Mouse (Mus musculus) heart, embryonic 10.5 days (tissue): ENCODE results near the gene Zbtb11. TPM values are rescaled to one million over a fixed set of nuclear protein-coding genes. Genes with fewer than 3 reads are reported as not detected.
"Not testable (repeated sequence)": the region's sequence is repeated elsewhere in the genome, so short reads cannot be mapped to it uniquely, and the experiment has no call there.

ENCODE experiments used
- DNase-seq: peaks from one replicate; pipeline ENCODE4 v3.0.0-alpha.2; 2017; ENCODE audit warnings: low spot score
- H3K27ac ChIP-seq: fragments of 300-500 bp; sonication (generic); 2 replicates; pipeline ENCODE4 v1.5.1; 2016; ENCODE audit warnings: mild to moderate bottlenecking
- H3K27me3 ChIP-seq: fragments of 300-500 bp; sonication (generic); 2 replicates; pipeline ENCODE4 v1.6.1; 2016; ENCODE audit warnings: mild to moderate bottlenecking; ENCODE audit not compliant: poor library complexity, insufficient read depth, severe bottlenecking
- H3K36me3 ChIP-seq: fragments of 300-500 bp; sonication (generic); 2 replicates; pipeline ENCODE4 v1.6.1; 2016; ENCODE audit warnings: mild to moderate bottlenecking, moderate library complexity
- H3K4me1 ChIP-seq: fragments of 300-500 bp; sonication (generic); 2 replicates; pipeline ENCODE4 v1.6.1; 2016; ENCODE audit warnings: mild to moderate bottlenecking
- H3K4me3 ChIP-seq: fragments of 300-500 bp; sonication (generic); 2 replicates; pipeline ENCODE4 v1.5.1; 2016; ENCODE audit warnings: mild to moderate bottlenecking, moderate library complexity
- H3K9me3 ChIP-seq: fragments of 300-500 bp; sonication (generic); 2 replicates; pipeline ENCODE4 v1.6.1; 2016; ENCODE audit warnings: mild to moderate bottlenecking, moderate library complexity
- WGBS: fragments of 180-500 bp; shearing (Covaris S2); methylation state at CpG from one replicate; pipeline ENCODE4 v1.1.7; 2016; 5-methylcytosine and 5-hydroxymethylcytosine counted together
- polyA plus RNA-seq: library from polyadenylated mRNA; unstranded; fragments of >200 nt; fragmentation: Nextera tagmentation; extraction: Ambion mirVana; gene quantifications from 2 replicates; pipeline ENCODE4 v1.2.1, GENCODE M21; 2016

Zbtb11 gene
- 14.3 and 14.6 TPM in 2 replicates for polyA plus RNA-seq

DNA sequence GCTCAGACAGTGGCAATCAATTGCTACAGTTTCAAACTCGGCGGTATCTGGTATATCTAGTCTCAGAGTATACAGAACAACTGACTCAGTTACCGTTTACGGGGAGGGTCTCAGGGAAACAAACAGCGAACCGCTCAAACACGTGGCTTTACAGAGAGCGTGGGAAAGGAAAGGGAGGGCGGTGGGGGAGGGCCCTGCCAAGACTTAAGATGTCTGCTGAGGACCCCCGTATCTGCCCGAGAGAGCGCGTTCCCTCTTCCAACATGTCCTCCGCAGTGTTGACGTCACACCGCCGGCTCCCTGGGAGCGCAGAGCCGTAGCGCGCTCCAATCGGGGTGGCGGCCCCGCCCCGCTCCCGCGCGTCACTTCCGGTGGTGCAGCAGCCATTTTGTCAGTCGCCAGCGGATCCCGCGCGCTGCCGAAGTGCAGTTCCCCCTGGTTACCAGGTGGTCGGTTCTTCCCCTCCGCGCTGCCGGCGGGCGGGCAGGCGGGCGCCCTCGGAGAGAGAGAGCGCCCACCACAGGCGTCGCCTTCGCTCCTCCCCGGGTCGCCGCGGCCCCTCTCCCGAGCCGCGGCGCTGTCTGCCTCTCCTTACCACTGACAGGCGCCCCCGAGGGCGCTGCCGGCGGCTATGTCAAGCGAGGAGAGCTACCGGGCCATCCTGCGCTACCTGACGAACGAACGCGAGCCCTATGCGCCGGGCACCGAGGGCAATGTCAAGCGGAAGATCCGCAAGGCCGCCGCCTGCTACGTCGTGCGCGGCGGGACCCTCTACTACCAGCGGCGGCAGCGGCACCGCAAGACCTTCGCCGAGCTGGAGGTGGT lies at the start of gene Zbtb11:
TSS of gene Zbtb11 (plus strand) at position 453 of the 825 bp plus-strand sequence.
- peaks cover 44% of the 10 kb centered on the region for H3K36me3 ChIP-seq
- peak within 1 kb of the TSS; percentile 88 for H3K27ac ChIP-seq
- H3K27me3 ChIP-seq: no peaks in the 10 kb centered on the region
- no peaks in the 10 kb centered on the region for H3K9me3 ChIP-seq
- H3K4me1 ChIP-seq: peaks cover 12% of the 10 kb centered on the region; the same call in 1 of the 2 replicates
- peak within 1 kb of the TSS; percentile 98 for H3K4me3 ChIP-seq
- WGBS: under 1% methylated on average over 78 of the region's 86 CpGs
- peak; percentile 99 for DNase-seq

GRCm38 (mm10) chr16:55924010-55924409 lies 49.7 kb upstream of the Zbtb11 start:
- WGBS: 90% methylated on average over 4 of the region's 4 CpGs
- Histone ChIP-seq H3K27ac (no peak overlapping the region), H3K27me3 (no peaks in the 10 kb centered on the region), H3K36me3 (peaks cover 77% of the 10 kb centered on the region), H3K9me3 (no peaks in the 10 kb centered on the region), H3K4me3 (no peak overlapping the region), H3K4me1 (no peaks in the 10 kb centered on the region)
- no peak for DNase-seq

DNA sequence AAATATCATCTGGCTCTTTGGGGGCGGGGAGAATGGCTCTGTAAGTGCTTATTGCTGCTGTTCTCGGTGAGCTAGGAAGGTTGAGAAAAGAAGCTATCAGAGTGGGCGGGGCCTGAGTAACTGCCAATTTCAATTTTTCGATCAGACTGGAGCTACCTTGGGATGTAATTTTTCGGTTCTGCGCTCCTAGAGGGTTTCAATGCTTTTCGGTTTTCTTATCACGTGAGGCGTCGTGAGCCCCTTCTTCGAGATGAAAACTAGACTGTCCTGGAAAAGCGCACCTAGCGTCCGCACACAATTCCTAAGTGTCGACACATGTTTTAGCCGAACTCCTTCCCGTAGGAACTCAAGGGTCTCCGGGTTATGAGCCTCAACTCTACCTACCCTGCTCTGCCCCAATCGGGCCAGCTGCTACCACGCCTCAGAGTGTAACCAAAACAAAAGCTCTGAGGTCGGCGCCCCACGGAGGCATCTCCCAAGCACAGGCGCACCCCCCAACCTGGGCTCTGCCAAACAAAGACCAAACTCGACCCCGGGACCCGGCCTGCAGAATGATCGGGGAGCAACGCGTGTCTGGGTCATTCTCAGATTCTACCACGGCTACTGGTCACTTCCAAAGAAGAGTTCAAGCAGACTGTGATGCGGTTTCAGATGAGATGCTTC lies 39.9 kb upstream of the Zbtb11 start:
- H3K4me3 ChIP-seq: peak overlapping the region; percentile 83
- under 1% methylated on average over 32 of the region's 32 CpGs for WGBS
- H3K9me3 ChIP-seq: no peaks in the 10 kb centered on the region
- no peak for DNase-seq
- peak overlapping the region; percentile 90 for H3K27ac ChIP-seq
- H3K4me1 ChIP-seq: 0 out of 2 replicates have a peak, but pooled peaks cover 3% of the 10 kb centered on the region
- peaks cover 12% of the 10 kb centered on the region; the same call in 1 of the 2 replicates for H3K36me3 ChIP-seq
- H3K27me3 ChIP-seq: no peaks in the 10 kb centered on the region

DNA sequence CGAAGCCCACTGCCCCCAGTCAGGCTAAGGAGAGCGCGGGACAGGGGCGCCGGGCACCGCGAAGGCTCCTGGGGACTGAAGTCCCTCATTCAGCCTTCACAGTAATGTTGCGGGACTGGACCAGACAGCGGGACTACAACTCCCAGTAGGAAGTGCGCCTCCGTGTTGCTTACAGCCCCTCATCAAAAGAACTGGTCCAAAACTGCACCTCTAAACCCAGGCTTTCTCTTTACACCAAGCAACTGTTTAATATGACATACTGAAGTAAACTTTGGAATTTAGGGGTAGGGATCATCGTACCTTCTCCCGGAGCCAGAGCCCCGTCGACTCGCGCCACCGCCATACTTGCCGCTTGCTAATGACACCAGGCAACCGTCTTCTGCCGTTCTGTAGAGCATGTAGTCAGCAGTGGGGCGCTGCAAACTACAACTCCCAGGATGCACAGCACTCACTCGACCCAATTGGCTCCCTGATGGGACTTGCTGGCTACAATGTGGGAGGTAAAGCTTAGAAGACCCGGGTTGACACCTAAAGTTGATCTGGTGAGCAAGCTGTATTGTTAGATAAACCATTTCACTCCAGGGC lies 39.1 kb upstream of the Zbtb11 start, which contains the start of gene Cep97:
TSS of gene Cep97 (minus strand) at position 403 of the 585 bp plus-strand sequence.
- Histone ChIP-seq H3K4me3 (peak within 1 kb of the TSS; percentile 83), H3K4me1 (0 out of 2 replicates have a peak, but pooled peaks cover 3% of the 10 kb centered on the region), H3K36me3 (0 out of 2 replicates have a peak, but pooled peaks cover 5% of the 10 kb centered on the region), H3K27me3 (no peaks in the 10 kb centered on the region), H3K27ac (peak within 1 kb of the TSS; percentile 90), H3K9me3 (no peaks in the 10 kb centered on the region)
- DNase-seq: peak; percentile 98
- under 1% methylated on average over 24 of the region's 24 CpGs for WGBS

DNA sequence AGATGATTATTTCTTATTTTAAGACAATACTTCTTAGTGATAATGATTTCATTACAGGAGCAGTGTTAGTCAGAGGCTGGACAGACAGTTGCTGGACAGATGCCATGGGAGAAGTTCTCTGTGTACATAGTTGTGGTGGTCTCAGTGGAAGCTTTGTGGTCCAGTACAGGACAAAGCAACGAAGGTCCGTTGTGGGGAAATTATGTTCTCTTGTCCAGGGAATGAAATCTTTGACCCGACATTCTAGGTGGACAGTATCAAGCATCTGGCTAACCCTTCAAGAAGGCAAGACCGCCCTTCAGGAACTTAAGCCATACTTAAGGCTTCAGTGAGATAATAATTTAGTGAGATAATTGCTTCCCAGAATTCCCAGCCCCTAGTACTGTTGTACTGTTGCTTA lies 34.9 kb upstream of the Zbtb11 start:
- Histone ChIP-seq H3K4me1 (no peaks in the 10 kb centered on the region), H3K4me3 (no peak overlapping the region), H3K27ac (no peak overlapping the region), H3K9me3 (no peaks in the 10 kb centered on the region), H3K36me3 (no peaks in the 10 kb centered on the region), H3K27me3 (no peaks in the 10 kb centered on the region)
- no peak for DNase-seq
- 84% methylated on average over 4 of the region's 4 CpGs for WGBS

DNA sequence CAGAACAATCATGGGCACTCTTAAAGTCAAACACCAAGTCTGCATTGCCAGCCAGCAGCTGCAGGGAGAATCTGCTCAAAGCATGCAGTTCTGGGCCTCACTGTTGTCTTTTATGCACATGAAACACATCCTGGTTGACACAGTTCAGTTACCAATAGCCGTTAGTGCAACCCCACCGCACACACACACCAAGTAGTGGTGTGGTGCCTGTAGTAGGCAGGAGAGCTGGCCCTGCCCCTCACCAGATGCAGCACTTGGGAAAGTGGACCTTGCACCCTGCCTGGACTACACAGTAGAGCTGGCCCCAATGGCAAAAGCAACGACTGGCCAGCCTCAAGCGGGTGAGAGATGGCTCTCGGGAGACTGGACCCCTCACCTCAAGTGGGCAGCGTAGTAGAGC lies 34.0 kb upstream of the Zbtb11 start:
- Histone ChIP-seq H3K4me3 (no peak overlapping the region), H3K4me1 (no peaks in the 10 kb centered on the region), H3K27me3 (no peaks in the 10 kb centered on the region), H3K9me3 (no peaks in the 10 kb centered on the region), H3K36me3 (no peaks in the 10 kb centered on the region), H3K27ac (no peak overlapping the region)
- WGBS: 86% methylated on average over 6 of the region's 6 CpGs
- DNase-seq: no peak

GRCm38 (mm10) chr16:55940781-55941180 lies 32.9 kb upstream of the Zbtb11 start:
- Histone ChIP-seq H3K9me3 (no peaks in the 10 kb centered on the region), H3K36me3 (no peaks in the 10 kb centered on the region), H3K27ac (no peak overlapping the region), H3K4me1 (no peaks in the 10 kb centered on the region), H3K4me3 (no peak overlapping the region), H3K27me3 (no peaks in the 10 kb centered on the region)
- no peak for DNase-seq
- 86% methylated on average over 4 of the region's 4 CpGs for WGBS

GRCm38 (mm10) chr16:55947266-55947665 lies 26.4 kb upstream of the Zbtb11 start:
- Histone ChIP-seq H3K9me3 (no peaks in the 10 kb centered on the region), H3K4me1 (no peaks in the 10 kb centered on the region)
- 59% methylated on average over 3 of the region's 3 CpGs for WGBS

GRCm38 (mm10) chr16:55947876-55948410 lies 25.7 kb upstream of the Zbtb11 start:
- 88% methylated on average over 2 of the region's 2 CpGs for WGBS
- H3K27ac ChIP-seq, H3K36me3 ChIP-seq, H3K27me3 ChIP-seq, H3K4me3 ChIP-seq, H3K9me3 ChIP-seq, H3K4me1 ChIP-seq, DNase-seq: not testable (repeated sequence)

More at GRCm38 (mm10) chr16:55947266-55947665, 26.4 kb upstream of the Zbtb11 start:
- no peak overlapping the region for H3K27ac ChIP-seq
- DNase-seq: no peak
- H3K4me3 ChIP-seq: no peak overlapping the region
- H3K27me3 ChIP-seq: no peaks in the 10 kb centered on the region
- H3K36me3 ChIP-seq: no peaks in the 10 kb centered on the region

DNA sequence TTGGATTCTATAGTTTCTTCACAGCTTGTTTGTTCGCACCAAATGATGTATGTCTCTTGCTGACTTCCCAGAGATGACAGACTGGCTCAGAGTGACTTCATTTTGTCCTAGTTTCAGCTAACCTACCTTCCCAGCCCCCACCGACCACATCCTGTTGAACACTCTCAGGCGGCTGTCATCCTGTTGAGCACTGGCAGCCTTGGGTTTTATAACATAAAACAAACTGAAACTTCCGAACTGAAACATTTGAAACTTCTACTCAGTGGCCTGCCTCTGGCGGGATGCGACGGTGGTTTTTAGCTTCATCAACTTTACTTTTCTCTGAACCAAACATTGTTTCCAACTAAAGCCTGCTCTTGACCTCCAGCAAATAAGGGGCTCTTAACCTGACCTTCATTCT lies 24.7 kb upstream of the Zbtb11 start:
- Histone ChIP-seq H3K27ac (no peak overlapping the region), H3K36me3 (no peaks in the 10 kb centered on the region), H3K4me1 (no peaks in the 10 kb centered on the region), H3K27me3 (no peaks in the 10 kb centered on the region), H3K4me3 (no peak overlapping the region), H3K9me3 (no peaks in the 10 kb centered on the region)
- 64% methylated on average over 7 of the region's 7 CpGs for WGBS
- no peak for DNase-seq

GRCm38 (mm10) chr16:55950462-55950861 lies 23.2 kb upstream of the Zbtb11 start:
- no peak for DNase-seq
- Histone ChIP-seq H3K4me3 (no peak overlapping the region), H3K9me3 (no peaks in the 10 kb centered on the region), H3K27ac (no peak overlapping the region), H3K4me1 (no peaks in the 10 kb centered on the region), H3K36me3 (no peaks in the 10 kb centered on the region), H3K27me3 (no peaks in the 10 kb centered on the region)
- 69% methylated on average over 3 of the region's 3 CpGs for WGBS

- H3K4me3 ChIP-seq: peak overlapping the region; percentile 32; the same call in 1 of the 2 replicates
- WGBS: 42% methylated on average over 19 of the region's 19 CpGs
Observed at GRCm38 (mm10) chr16:55950946-55951678, 22.6 kb upstream of the Zbtb11 start.

More at GRCm38 (mm10) chr16:55950946-55951678, 22.6 kb upstream of the Zbtb11 start:
- Histone ChIP-seq H3K9me3 (no peaks in the 10 kb centered on the region), H3K36me3 (no peaks in the 10 kb centered on the region), H3K27me3 (no peaks in the 10 kb centered on the region), H3K4me1 (no peaks in the 10 kb centered on the region), H3K27ac (no peak overlapping the region)
- DNase-seq: no peak
